Mouse (Mus musculus): ENCODE results near the gene Cdh26. TPM values are rescaled to one million over a fixed set of nuclear protein-coding genes. Genes with fewer than 3 reads are reported as not detected.

Cdh26 gene
- polyA plus RNA-seq, 1 experiment from 2014 or later = not detected

DNA sequence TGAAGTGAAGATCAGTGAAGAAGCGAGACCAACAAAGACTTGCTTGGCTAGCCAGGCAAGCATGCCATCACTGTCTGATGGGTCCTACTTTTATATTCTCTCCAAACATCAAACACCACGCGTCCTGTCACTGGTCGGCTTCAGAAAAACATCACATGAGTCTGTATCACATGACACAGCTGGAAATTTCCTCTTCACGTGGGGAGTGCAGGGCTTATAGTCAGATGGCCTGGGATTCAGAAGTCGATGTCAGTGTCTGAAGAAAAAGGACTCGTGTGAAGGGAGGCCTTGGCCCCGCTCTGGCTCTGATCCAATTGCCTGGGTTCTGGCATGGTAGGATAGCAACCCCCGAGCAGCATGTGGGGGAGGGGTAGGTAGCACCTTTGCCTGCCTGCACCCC is 86.6 kb downstream of the Cdh26 start:
- Histone ChIP-seq H3K27me3 (no peaks in the 10 kb centered on the region), H3K27ac (replicated peaks) (no peak overlapping the region), H3K4me3 (no peak overlapping the region), H3K9ac (no peak overlapping the region), H3K36me3 (no peaks in the 10 kb centered on the region), H3K4me1 (replicated peaks) (no peaks in the 10 kb centered on the region; the same call in 1 of the 2 replicates), H3K9me3 (no peaks in the 10 kb centered on the region), H3K4me2 (no peak overlapping the region)
- no peak for ATAC-seq (ENCODE audit: low read depth)
- 71% methylated on average over 9 of the region's 9 CpGs for WGBS

DNA sequence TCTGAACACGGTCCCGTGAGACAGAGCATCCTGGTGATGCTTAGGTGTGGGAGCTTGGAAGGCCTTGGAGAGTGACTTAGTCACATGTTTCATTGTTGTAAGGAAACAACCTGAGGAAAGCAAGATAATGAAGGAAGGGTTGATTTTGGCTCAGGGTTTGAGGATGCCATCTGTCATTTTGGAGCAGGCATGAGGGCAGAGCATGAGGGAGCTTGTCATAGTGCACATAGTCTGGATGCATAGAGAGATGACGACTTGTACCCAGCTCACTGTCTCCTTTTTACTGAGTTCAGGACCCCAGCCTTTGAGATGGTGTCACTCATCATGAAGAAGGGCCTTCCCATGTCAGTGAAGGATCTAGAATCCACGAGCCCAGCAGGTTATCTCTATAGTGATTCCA is 89.0 kb downstream of the Cdh26 start:
- no peak overlapping the region for H3K4me3 ChIP-seq
- WGBS = 85% methylated on average over 4 of the region's 4 CpGs
- no peaks in the 10 kb centered on the region for H3K9me3 ChIP-seq
- H3K9ac ChIP-seq = no peak overlapping the region
- no peak for ATAC-seq (ENCODE audit: low read depth)
- no peaks in the 10 kb centered on the region for H3K36me3 ChIP-seq
- no peak overlapping the region for H3K4me2 ChIP-seq
- no peaks in the 10 kb centered on the region for H3K27me3 ChIP-seq
- H3K4me1 ChIP-seq (replicated peaks) = peaks cover 7% of the 10 kb centered on the region; the same call in 1 of the 2 replicates
- H3K27ac ChIP-seq (replicated peaks) = no peak overlapping the region

DNA sequence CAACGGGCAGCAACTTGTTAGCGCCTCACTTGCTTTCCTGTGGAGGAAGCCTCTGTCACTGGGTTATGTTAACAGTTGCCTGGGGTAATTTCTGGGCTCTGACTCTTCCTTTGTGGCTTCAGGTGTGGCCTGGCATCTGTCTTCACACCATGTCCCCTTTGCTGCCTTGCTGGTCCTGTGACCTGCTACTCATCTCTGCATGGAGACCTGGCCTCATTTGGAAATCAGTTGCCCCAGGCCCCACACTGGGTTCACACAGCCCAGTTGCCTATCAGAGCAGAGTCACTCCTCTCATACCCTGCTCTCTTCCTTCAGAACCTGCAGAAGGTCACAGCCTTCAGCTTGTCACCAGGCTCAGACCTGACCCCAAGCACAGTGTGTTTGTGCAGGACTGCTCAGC is 89.9 kb downstream of the Cdh26 start:
- no peak for ATAC-seq (ENCODE audit: low read depth)
- no peaks in the 10 kb centered on the region for H3K36me3 ChIP-seq
- WGBS = 72% methylated on average over 2 of the region's 2 CpGs
- H3K4me3 ChIP-seq = no peak overlapping the region
- peaks cover 7% of the 10 kb centered on the region; the same call in 1 of the 2 replicates for H3K4me1 ChIP-seq (replicated peaks)
- H3K27me3 ChIP-seq = no peaks in the 10 kb centered on the region
- H3K27ac ChIP-seq (replicated peaks) = no peak overlapping the region
- no peak overlapping the region for H3K4me2 ChIP-seq
- no peak overlapping the region for H3K9ac ChIP-seq
- no peaks in the 10 kb centered on the region for H3K9me3 ChIP-seq

DNA sequence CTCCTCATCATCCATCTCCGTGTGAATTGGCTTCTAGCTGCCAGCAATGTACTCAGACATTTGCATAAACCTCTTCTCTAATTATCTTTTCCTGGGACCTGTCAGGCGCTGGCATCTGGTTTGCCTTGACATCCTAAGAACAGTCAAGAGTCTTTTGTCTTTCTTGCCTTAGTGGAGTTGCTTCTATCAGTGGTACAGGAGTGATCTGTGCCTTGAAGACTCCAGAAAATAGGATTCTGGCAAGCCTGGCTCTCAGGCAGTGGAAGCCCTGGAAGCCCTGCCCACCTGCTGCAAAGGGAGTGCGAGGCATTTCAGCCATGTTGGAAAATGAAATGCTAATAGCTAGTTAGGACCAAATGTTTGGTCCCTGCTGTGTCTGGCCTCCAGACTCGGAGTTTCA is 92.0 kb downstream of the Cdh26 start:
- 57% methylated on average over 4 of the region's 4 CpGs for WGBS
- H3K9me3 ChIP-seq = no peaks in the 10 kb centered on the region
- ATAC-seq (ENCODE audit: low read depth) = no peak
- H3K4me2 ChIP-seq = no peak overlapping the region
- no peak overlapping the region for H3K9ac ChIP-seq
- peaks cover 7% of the 10 kb centered on the region; the same call in 1 of the 2 replicates for H3K4me1 ChIP-seq (replicated peaks)
- H3K27me3 ChIP-seq = no peaks in the 10 kb centered on the region
- H3K27ac ChIP-seq (replicated peaks) = peak overlapping the region; percentile 6; the same call in 1 of the 2 replicates
- no peak overlapping the region for H3K4me3 ChIP-seq
- H3K36me3 ChIP-seq = no peaks in the 10 kb centered on the region

DNA sequence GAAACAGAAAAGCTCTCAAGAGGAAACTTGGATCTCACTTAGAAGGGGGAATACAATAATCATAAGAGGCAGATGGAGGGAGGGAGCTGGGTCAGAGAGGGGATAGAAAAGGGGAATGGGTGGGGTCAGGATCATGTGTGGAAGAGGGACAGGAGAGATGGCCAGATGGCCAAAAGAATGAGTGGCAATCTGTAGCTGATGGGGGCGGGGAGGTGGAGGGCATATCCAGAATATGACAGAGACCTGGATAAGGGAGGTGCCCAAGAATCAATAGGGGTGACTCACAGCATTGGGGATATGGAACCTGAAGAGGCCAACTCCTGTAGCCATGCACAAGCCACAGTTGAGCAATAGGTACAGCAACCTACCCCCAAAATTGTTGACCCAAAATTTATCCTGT is 92.5 kb downstream of the Cdh26 start:
- Histone ChIP-seq H3K4me3 (no peak overlapping the region), H3K9ac (no peak overlapping the region), H3K27me3 (no peaks in the 10 kb centered on the region), H3K4me1 (replicated peaks) (peaks cover 7% of the 10 kb centered on the region; the same call in 1 of the 2 replicates), H3K9me3 (no peaks in the 10 kb centered on the region), H3K36me3 (no peaks in the 10 kb centered on the region), H3K27ac (replicated peaks) (peak overlapping the region; percentile 6; the same call in 1 of the 2 replicates), H3K4me2 (no peak overlapping the region)
- no peak for ATAC-seq (ENCODE audit: low read depth)
- 91% methylated on average over 1 of the region's 1 CpGs for WGBS

DNA sequence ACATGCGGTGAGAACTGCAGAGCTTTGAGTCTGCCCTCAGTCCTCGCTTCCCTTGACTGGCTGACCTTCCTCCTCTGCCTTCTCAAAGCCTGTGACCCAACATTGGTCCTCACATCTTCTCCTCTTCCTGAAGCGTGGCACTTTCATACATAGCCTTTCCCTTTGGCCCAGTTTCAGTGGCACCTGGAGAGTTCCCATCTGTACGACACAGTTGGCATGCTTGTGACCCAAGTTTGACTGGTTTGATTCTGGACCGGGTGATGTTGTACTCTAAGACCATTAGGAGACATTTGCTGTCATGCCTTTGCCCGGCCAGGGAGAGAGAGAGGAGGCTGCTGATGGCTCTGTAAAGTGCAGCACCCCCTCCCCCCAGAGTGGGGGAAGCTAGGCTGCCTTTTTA is 96.4 kb downstream of the Cdh26 start:
- Histone ChIP-seq H3K27me3 (no peaks in the 10 kb centered on the region), H3K9ac (no peak overlapping the region), H3K4me1 (replicated peaks) (peaks cover 7% of the 10 kb centered on the region; the same call in 1 of the 2 replicates), H3K9me3 (no peaks in the 10 kb centered on the region), H3K27ac (replicated peaks) (no peak overlapping the region), H3K36me3 (no peaks in the 10 kb centered on the region), H3K4me3 (no peak overlapping the region), H3K4me2 (no peak overlapping the region)
- 83% methylated on average over 6 of the region's 6 CpGs for WGBS
- ATAC-seq (ENCODE audit: low read depth) = no peak

DNA sequence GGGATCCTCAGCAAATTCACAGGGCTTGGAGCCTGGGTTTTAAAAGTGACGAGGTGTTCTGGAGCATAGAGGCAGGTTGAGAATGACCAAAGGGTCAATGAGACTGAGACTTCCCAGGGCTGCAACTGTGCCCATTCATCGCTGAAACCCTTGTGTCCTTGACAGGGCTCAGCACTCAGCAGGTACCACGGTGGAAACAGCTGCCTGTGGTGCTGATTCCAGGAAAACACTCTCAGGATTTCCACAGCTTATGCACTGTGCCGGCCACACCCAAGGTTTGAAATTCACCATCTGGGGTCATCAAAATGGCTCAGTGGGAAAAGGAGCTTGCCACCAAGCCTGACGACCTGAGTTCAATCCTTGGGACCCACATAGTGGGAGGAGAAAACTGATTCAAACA is 100.9 kb downstream of the Cdh26 start:
- no peak overlapping the region for H3K4me2 ChIP-seq
- no peak overlapping the region for H3K4me3 ChIP-seq
- H3K9me3 ChIP-seq = no peaks in the 10 kb centered on the region
- H3K27me3 ChIP-seq = no peaks in the 10 kb centered on the region
- 75% methylated on average over 5 of the region's 5 CpGs for WGBS
- H3K9ac ChIP-seq = no peak overlapping the region
- no peak overlapping the region for H3K27ac ChIP-seq (replicated peaks)
- no peak for ATAC-seq (ENCODE audit: low read depth)
- H3K4me1 ChIP-seq (replicated peaks) = no peaks in the 10 kb centered on the region
- H3K36me3 ChIP-seq = no peaks in the 10 kb centered on the region

DNA sequence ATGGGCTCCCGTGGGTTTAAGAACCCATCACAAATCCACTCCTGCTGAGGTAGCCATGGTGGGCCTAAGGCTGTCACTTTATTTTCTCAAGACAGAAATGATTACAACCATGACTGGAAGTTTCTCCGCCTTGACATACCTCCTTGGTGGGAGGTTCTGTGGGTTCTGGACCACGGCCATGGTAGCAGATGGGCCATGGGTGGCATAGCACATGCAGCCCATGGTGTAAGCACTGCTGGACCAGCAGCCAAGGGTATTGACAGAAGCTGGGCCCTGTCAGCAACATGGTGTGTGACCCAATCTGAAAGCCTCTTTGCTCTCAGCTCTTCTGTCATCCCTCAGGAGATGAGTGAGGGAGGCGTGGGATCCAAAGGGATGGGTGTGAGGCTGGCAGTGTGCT is 106.2 kb downstream of the Cdh26 start:
- H3K4me3 ChIP-seq = no peak overlapping the region
- H3K4me1 ChIP-seq (replicated peaks) = peaks cover 11% of the 10 kb centered on the region; the same call in 1 of the 2 replicates
- ATAC-seq (ENCODE audit: low read depth) = no peak
- H3K9me3 ChIP-seq = no peaks in the 10 kb centered on the region
- no peak overlapping the region for H3K4me2 ChIP-seq
- no peaks in the 10 kb centered on the region for H3K36me3 ChIP-seq
- H3K27me3 ChIP-seq = no peaks in the 10 kb centered on the region
- H3K9ac ChIP-seq = no peak overlapping the region
- H3K27ac ChIP-seq (replicated peaks) = no peak overlapping the region
- 86% methylated on average over 4 of the region's 4 CpGs for WGBS

Other genes with a start within 250 kb of the Cdh26 start
- 0.17 and 0.34 TPM in 2 replicates for gene Sycp2, start 22.8 kb upstream of the Cdh26 start, polyA plus RNA-seq (2015; fragmentation: Nextera tagmentation; extraction: Ambion mirVana)
- gene Ppp1r3d, start 16.1 kb upstream of the Cdh26 start, polyA plus RNA-seq (2015; fragmentation: Nextera tagmentation; extraction: Ambion mirVana) = 4.8 and 5.2 TPM in 2 replicates
- gene Fam217b, start 16.0 kb upstream of the Cdh26 start, polyA plus RNA-seq (2015; fragmentation: Nextera tagmentation; extraction: Ambion mirVana) = 10.0 and 11.0 TPM in 2 replicates

Measured in neural tube, embryonic 13.5 days (tissue).